Mouse (Mus musculus) embryo, embryonic 9.5 days (tissue): ENCODE measurements around the gene Cldn12.

ENCODE experiments used
- DNase-seq: peaks from one replicate; pipeline ENCODE4 v3.0.0-alpha.2; 2017; ENCODE audit errors: extremely low spot score

The Cldn12 gene

DNA sequence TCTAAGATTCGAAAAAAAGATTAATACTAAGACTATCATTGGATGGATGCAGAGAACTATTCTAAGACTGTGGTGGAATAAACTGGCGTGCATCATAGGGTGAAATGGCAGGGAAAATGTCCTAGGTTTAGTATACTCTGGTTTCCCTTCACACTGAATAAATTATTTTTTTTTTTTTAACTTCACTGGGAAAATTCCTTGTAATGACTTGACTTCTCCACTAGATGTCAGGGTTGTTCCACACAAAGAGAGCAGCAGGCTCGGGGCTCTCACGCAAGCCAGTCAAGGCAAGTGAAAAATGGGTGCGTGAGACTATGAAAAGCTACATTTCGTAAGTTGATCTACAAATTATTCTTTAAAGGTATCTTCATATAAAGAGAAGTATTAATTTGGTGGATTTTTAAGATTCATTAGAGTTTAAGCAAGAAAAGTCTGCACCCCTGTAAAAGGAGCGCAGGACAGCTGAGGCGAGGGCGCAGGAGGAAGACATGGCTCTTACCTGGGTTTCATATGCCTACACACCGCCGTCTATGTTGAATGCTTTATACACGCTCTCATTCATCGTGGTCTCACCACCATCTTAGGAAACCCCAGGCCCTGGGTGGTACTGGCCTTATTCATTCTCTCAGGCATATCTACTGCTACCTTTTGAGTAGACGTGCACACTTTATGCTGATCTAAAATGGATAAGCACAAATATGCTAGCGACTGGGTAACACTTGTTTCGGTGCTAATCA, 20.3 kb downstream of the Cldn12 start:
- DNase-seq, result peak; percentile 49

DNA sequence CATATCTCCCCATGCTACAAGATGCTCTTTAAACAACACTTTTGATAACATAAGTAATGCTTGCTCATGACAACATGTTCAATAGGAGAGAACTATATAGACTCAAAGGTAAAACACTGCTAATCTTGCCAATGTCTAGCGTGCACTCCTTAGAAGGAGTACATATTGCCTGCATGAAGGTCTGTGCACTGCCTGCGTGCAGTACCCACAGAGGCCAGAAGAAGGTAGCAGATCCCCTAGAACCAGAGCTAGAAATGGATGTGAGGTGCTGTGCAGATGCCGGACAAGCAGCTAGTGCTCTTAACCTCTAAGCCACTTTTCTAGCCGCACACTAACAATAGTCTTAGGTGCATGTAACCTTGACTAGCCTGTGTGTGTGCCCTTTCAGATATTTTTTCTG, 22.6 kb downstream of the Cldn12 start:
- DNase-seq, result no peak

DNA sequence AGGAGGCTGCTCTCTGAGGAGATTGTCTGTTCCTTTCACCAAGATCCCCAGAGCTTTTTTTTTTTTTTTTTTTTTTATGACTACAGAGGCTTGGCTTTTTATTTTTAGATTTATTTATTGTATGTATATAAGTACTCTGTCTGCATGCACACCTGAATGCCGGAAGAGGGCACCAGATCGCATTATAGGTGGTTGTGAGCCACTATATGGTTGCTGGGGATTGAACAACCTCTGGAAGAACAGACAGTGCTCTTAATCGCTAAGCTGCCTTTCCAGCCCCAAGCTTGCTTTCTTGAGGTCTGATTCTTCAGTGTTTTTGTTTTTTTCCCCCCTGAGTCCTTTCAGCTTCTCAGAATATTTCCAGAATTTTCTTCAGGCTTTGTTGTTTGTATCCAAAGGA, 28.7 kb downstream of the Cldn12 start:
- no peak for DNase-seq

DNA sequence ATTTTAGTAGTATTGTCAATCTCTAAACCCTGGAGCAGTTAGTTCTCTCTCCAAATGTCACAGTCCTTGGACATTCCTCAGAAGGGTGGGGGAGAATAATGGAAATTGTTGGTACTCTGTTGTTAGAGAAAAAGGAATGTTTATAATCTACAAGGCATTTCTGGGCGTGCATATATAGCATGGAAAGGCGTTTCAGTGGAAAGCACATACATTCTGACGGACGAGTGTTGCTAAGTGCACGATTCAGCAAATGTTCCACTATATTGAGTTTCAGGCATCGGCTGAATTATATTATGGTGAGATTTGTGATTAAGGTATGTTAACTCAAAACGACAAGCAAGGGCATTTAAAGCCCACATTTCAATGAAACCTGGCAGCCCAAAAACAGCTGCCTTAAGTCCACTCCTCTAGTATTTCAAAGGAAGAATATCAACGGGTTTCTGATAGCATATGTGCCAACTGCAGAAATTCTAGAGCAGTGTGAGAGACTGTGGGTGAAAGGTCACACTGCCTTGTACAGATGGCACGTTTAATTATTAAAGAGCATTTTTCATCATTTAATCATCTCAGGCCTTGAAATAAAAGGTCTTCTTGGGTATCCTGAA, 31.4 kb downstream of the Cldn12 start:
- DNase-seq, result no peak

DNA sequence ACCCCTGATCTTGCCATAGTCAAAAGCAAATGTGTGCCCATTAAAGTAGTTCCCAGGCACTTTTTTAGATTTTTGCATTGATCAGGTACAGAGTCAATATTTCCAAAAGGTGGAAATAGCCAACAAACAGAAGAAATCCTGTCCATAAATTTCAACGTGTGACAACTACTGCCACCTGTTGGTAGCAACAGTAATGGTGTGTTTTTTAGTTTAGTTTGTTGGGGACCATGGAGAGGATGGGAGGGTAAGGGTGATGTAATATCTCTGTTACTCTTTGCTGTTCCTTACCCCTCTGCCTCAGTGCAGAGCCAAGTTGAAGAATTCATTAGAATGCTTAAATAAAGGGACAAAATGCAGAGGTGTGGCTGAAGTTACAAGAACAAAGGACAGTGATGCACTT, 33.1 kb downstream of the Cldn12 start:
- peak; percentile 19 for DNase-seq

DNA sequence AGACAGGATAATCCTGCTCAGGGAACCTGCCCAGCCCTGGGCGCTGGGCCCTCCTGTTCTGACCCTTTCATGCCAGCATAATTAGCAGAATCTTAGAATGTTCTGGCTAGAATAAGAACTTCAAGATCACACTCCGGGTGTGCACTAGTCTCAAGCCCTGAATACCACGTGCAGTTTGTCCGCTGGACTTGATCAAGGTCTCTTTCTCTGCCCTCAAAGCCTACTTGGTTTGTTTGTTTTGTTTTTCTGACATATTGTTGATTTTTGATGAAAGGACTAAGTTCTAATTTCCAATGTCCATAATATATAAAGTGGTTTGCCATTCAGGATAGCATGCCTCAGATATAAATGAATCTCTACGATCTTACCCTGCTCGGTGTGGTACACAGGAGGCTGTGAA, 35.7 kb downstream of the Cldn12 start, which contains the start of gene 1700015F17Rik:
Gene 1700015F17Rik (minus strand): TSS at position 101 of the 400 bp plus-strand sequence.
- DNase-seq, result no peak

DNA sequence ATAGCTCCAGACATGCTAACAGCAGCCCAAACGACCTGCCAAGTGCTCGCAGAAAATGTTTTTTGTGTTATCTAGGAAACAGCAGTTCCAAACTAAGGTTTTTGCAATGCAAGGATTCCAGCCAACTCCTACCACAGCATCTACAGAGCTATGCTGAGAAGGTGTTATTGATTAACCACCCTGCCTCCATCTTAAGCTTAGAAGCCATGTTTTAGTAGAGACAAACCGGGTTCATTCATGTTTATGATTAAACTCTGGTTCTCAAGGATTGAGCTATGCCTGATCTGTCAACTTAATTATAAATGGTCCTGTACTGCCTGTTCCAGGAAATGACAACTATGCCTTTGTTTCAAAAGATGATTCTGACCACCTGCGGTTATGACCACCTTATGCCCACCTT, 38.6 kb downstream of the Cldn12 start:
- no peak for DNase-seq

DNA sequence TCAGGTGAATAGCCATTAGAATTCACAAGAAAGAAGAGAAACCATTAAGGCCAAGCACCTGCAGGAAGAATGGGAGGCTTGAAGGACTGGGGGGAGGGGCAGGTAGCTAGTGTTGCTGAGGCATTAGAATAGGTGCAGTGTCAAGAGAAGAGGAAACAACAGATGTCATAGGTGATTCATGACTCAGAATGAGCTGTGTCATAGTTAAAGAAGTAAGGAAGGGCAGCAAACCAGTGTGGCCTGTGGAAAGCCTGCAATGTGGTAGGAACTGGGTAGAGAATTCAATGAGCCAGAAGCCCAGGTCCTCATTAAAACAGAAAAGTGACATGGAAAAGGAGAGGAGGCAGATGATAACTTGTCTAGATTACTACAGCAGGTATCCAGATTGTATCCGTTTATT, 49.5 kb downstream of the Cldn12 start:
- no peak for DNase-seq
